Mouse (Mus musculus) lung, embryonic 14.5 days (tissue): ENCODE results near the gene Stk38. TPM values are rescaled to one million over a fixed set of nuclear protein-coding genes. Genes with fewer than 3 reads are reported as not detected.
A peak's percentile ranks its signal among the peaks of the same experiment; 100 is the strongest.

Experiments used
- ATAC-seq: fragments of 200-750 bp; cut with Nextera tagmentation; 2 replicates; pipeline ENCODE4 v1.8.0; 2017; ENCODE audit warnings: mild to moderate bottlenecking, moderate TSS enrichment, moderate library complexity; ENCODE audit not compliant: insufficient read depth
- DNase-seq: peaks from one replicate; pipeline ENCODE4 v3.0.0-alpha.2; 2015
- H3K27ac ChIP-seq: fragments of 300-500 bp; sonication (generic); 2 replicates; pipeline ENCODE4 v1.5.1; 2014; ENCODE audit warnings: low read depth, mild to moderate bottlenecking, moderate library complexity
- H3K27me3 ChIP-seq: fragments of 300-500 bp; sonication (generic); 2 replicates; pipeline ENCODE4 v1.6.1; 2014; ENCODE audit warnings: low read length, control low read depth; ENCODE audit not compliant: insufficient read depth
- H3K36me3 ChIP-seq: fragments of 300-500 bp; sonication (generic); 2 replicates; pipeline ENCODE4 v1.6.1; 2014; ENCODE audit warnings: control low read depth; ENCODE audit not compliant: insufficient read depth
- H3K4me1 ChIP-seq: fragments of 300-500 bp; sonication (generic); 2 replicates; pipeline ENCODE4 v1.6.1; 2014; ENCODE audit warnings: antibody characterized with exemption, control low read depth; ENCODE audit not compliant: insufficient read depth
- H3K4me2 ChIP-seq: fragments of 300-500 bp; sonication (generic); 2 replicates; pipeline ENCODE4 v1.6.1; 2014; ENCODE audit warnings: mild to moderate bottlenecking
- H3K4me3 ChIP-seq: fragments of 300-500 bp; sonication (generic); 2 replicates; pipeline ENCODE4 v1.5.1; 2014; ENCODE audit warnings: low read depth, low read length
- H3K9ac ChIP-seq: fragments of 300-500 bp; sonication (generic); 2 replicates; pipeline ENCODE4 v1.6.1; 2014
- H3K9me3 ChIP-seq: fragments of 300-500 bp; sonication (generic); 2 replicates; pipeline ENCODE4 v1.6.1; 2016; ENCODE audit warnings: low read depth, low read length, control low read depth
- CTCF ChIP-seq: IDR thresholded peaks from 2 replicates; pipeline ENCODE4 v1.5.1; 2016; ENCODE audit warnings: antibody characterized with exemption, low read depth
- WGBS: fragments of 180-500 bp; shearing (Covaris S2); extraction: QIAGEN DNeasy Blood & Tissue Kit; methylation state at CpG from one replicate; pipeline ENCODE4 v1.1.7; 2014; 5-methylcytosine and 5-hydroxymethylcytosine counted together
- polyA plus RNA-seq: library from polyadenylated mRNA; unstranded; fragments of >200 nt; fragmentation: Nextera tagmentation; extraction: Ambion mirVana; gene quantifications from 2 replicates; pipeline ENCODE4 v1.2.1, GENCODE M21; 2014

Stk38 gene
- polyA plus RNA-seq, 1 experiment from 2014 or later: 104 TPM

DNA sequence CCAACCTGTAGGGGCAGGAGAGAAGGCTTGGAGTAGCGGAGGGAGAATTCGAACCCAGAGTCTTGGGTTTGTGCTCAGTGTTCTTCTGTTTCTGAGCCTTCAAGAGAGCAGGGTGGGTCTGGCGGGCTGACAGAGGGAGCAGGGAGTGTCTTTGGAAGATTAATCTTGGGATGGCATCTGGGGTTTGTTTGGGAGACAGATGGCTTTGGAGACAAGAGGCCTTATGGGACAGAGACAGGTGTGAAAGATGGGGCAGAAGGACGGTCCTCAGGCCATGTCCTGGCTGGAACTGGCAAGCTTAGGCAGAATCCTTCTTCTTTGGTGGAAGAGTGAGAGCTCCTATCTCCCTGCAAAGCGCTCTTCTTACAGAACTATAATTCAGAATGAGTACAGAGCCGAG lies 45.3 kb upstream of the Stk38 start:
- Histone ChIP-seq H3K36me3 (no peaks in the 10 kb centered on the region), H3K4me2 (no peak overlapping the region), H3K9ac (no peak overlapping the region), H3K27ac (no peak overlapping the region), H3K27me3 (no peaks in the 10 kb centered on the region), H3K9me3 (no peaks in the 10 kb centered on the region), H3K4me3 (no peak overlapping the region), H3K4me1 (peaks cover 7% of the 10 kb centered on the region; the same call in 1 of the 2 replicates)
- WGBS: 76% methylated on average over 6 of the region's 6 CpGs
- TF ChIP-seq CTCF: no peak
- no peak for ATAC-seq
- no peak for DNase-seq

GRCm38 (mm10) chr17:29050791-29051190 lies 43.0 kb upstream of the Stk38 start:
- DNase-seq (no peak), ATAC-seq (no peak)
- TF ChIP-seq CTCF: no peak
- no peaks in the 10 kb centered on the region for H3K27me3 ChIP-seq
- peaks cover 9% of the 10 kb centered on the region for H3K36me3 ChIP-seq
- 28% methylated on average over 14 of the region's 14 CpGs for WGBS
- H3K9ac ChIP-seq: 0 out of 2 replicates have a peak overlapping the region, but pooled peaks have one; percentile 3
- no peak overlapping the region for H3K4me3 ChIP-seq
- no peak overlapping the region for H3K27ac ChIP-seq
- H3K9me3 ChIP-seq: no peaks in the 10 kb centered on the region
- no peak overlapping the region for H3K4me2 ChIP-seq
- H3K4me1 ChIP-seq: no peaks in the 10 kb centered on the region; the same call in 1 of the 2 replicates

DNA sequence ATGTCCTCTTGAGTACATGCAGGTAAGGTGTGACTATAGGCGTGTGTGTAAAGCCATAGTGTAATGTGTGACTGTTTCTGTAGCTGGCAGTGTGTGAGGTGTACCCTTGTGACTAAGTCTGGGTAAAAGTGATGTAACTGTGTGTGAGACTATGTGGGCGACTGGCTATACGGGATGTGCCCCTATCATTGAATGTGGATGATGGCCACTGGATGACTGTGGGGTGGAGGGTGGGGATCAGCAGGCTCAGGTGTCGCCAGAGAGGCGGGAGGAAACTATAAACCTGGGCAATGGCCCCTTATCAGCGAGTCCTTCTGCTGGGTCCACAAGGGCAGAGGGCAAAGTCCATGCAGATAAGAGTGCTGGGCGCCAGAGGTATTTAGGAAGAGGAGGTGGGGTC lies 42.1 kb upstream of the Stk38 start:
- Histone ChIP-seq H3K9ac (no peak overlapping the region), H3K27me3 (no peaks in the 10 kb centered on the region), H3K27ac (no peak overlapping the region), H3K36me3 (peaks cover 18% of the 10 kb centered on the region), H3K4me3 (no peak overlapping the region), H3K9me3 (no peaks in the 10 kb centered on the region), H3K4me2 (no peak overlapping the region), H3K4me1 (no peaks in the 10 kb centered on the region; the same call in 1 of the 2 replicates)
- no peak for TF ChIP-seq CTCF
- ATAC-seq (peak; percentile 15; the same call in 1 of the 2 replicates), DNase-seq (no peak)
- WGBS: 49% methylated on average over 7 of the region's 7 CpGs

GRCm38 (mm10) chr17:29049508-29049889 lies 41.7 kb upstream of the Stk38 start:
- Histone ChIP-seq H3K4me3 (no peak overlapping the region), H3K4me1 (no peaks in the 10 kb centered on the region; the same call in 1 of the 2 replicates), H3K9ac (no peak overlapping the region), H3K27me3 (no peaks in the 10 kb centered on the region), H3K9me3 (no peaks in the 10 kb centered on the region), H3K36me3 (peaks cover 22% of the 10 kb centered on the region), H3K27ac (no peak overlapping the region), H3K4me2 (no peak overlapping the region)
- WGBS: 65% methylated on average over 5 of the region's 5 CpGs
- no peak for TF ChIP-seq CTCF
- no peak for DNase-seq
- ATAC-seq: no peak

DNA sequence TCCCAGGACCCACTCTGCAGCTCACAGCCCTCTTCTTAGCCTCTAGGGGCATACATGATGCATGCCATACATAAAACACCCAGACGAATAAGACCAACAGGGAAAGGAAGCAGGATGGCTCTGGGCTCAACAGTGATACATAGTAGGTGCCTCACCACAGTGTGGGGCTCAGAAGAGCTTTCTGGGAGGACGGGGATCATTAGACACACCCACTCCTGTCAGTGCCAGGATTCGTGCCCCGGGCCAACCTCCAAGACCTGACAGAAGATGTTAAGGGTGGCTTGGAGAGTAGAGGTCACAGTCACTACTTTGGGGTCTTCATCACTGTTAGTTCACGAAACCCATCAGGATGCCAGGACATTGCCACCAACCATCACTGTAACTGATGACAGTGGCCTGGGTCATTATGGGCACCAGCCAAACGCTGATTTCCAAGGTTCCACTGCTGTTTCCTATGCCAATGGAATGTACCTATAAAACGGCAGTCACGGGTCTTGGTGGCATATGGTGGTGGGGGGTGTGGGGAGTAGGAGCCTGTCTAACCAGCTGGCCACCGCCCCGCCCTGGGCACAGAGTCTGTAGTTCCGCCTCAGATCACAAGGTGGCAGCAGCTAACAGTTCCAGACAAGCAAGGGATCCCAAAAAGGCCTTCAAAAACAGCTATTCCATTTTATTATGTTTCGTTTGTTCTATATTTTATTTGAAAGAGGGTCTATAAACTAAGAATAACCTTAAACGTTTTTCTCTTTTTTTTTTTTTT lies 41.1 kb upstream of the Stk38 start:
- H3K36me3 ChIP-seq: peaks cover 28% of the 10 kb centered on the region
- peak; percentile 92 for TF ChIP-seq CTCF
- H3K4me1 ChIP-seq: no peaks in the 10 kb centered on the region
- H3K27me3 ChIP-seq: no peaks in the 10 kb centered on the region
- ATAC-seq (0 out of 2 replicates have a peak, but pooled peaks have one; percentile 43), DNase-seq (peak; percentile 91)
- no peak overlapping the region for H3K4me3 ChIP-seq
- no peak overlapping the region for H3K27ac ChIP-seq
- H3K9me3 ChIP-seq: no peaks in the 10 kb centered on the region
- H3K9ac ChIP-seq: no peak overlapping the region
- no peak overlapping the region for H3K4me2 ChIP-seq
- WGBS: 17% methylated on average over 13 of the region's 13 CpGs

DNA sequence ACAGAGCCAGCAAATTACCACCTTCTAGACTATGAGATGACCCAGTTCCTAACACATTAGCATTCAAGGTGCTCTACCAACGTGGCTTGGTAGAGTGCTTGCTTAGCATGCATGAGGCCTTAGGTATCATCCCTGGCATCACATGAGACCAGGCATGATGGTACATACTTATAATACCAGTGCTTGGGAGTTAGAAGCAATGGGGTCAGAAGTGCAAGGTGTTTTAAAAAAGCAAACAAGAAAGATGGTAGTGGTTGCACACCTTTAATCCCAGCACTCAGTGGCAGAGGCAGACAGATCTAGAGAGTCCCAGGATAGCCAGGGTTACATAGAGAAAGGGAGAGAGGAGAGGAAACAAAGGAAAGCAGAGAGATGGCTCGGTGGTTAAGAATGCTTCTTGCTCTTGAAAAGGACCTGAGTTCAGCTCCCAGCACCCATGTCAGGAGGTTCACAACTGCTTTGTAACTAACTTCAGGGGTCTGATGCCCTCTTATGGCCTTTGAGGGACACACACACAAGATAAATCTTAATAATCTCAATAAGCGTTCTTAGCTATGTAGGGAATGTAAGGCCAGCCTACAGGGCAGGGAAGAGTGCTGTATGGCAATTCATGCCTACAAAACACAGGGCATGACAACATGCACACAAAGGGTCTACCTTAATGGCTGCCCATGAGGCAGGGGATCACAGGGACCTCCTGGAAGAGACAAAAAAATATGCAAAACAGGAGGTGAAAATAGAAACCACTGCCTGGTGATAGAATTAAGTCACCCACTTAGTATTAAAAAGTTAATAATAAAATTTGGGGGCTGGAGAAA lies 40.1 kb upstream of the Stk38 start:
- 50% methylated on average over 3 of the region's 3 CpGs for WGBS
- peak; percentile 24 for TF ChIP-seq CTCF
- no peaks in the 10 kb centered on the region for H3K9me3 ChIP-seq
- DNase-seq: peak; percentile 37
- no peak overlapping the region for H3K4me2 ChIP-seq
- H3K27ac ChIP-seq: no peak overlapping the region
- ATAC-seq: no peak
- no peak overlapping the region for H3K4me3 ChIP-seq
- H3K9ac ChIP-seq: no peak overlapping the region
- H3K36me3 ChIP-seq: peaks cover 38% of the 10 kb centered on the region
- H3K4me1 ChIP-seq: no peaks in the 10 kb centered on the region
- no peaks in the 10 kb centered on the region for H3K27me3 ChIP-seq

DNA sequence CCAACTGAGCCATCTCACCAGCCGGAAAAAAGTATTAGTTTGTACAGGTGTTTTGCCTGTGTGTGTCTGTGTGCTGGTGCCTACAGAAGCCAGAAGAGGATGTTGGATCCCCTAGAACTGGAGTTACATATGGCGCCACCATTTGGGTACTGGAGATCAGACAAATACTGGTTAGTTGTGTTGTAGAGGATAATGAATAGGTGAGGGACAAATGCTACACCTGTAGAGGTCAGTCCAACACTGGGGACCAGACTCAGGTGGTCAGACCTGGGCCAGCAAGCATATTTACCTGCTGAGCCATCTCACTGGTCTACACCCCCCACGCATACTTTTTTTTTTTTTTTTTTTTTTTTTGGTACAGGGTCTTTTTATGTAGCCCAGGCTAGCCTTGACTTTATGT lies 39.1 kb upstream of the Stk38 start:
- DNase-seq (no peak), ATAC-seq (no peak)
- H3K4me3 ChIP-seq: no peak overlapping the region
- no peaks in the 10 kb centered on the region for H3K27me3 ChIP-seq
- no peak overlapping the region for H3K27ac ChIP-seq
- H3K4me2 ChIP-seq: no peak overlapping the region
- H3K4me1 ChIP-seq: no peaks in the 10 kb centered on the region
- WGBS: 81% methylated on average over 3 of the region's 3 CpGs
- no peak overlapping the region for H3K9ac ChIP-seq
- no peak for TF ChIP-seq CTCF
- H3K36me3 ChIP-seq: peaks cover 48% of the 10 kb centered on the region
- H3K9me3 ChIP-seq: no peaks in the 10 kb centered on the region
